Mouse (Mus musculus): Measurements from ENCODE around the gene Hnrnpll. TPM values are rescaled to one million over a fixed set of nuclear protein-coding genes. Genes with fewer than 3 reads are reported as not detected.

Hnrnpll gene
- polyA plus RNA-seq, 1 experiment from 2014 or later, result 65.6 TPM

DNA sequence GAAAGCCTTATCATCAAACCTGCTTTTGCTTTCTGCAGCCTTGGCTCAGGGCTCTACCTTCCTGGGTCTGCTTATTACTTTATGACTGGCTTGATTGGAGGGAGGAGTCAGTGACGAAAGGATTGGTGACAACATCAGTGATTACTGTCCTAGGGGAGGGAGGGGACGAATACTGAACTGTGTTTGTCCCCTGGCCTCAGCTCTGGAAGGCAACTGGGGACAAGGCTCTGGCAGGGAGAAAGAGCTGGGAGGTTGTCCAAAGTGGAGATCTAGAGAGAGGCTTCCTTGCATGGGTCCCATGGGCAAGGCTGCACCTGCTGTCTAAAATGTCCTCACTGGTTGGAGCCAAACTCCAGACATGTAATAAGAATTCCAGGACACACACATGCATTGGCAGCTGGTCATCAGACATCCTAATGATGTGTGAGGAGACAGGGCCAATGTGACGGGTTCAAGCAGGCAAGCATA lies 59.7 kb downstream of the Hnrnpll start:
- WGBS, result 78% methylated on average over 3 of the region's 3 CpGs
- Histone ChIP-seq H3K27me3 (ENCODE audit: control insufficient read depth, insufficient read depth, low read length) (no peaks in the 10 kb centered on the region), H3K9ac (replicated peaks; ENCODE audit: low read depth, low read length) (no peak overlapping the region), H3K27ac (ENCODE audit: low read length) (no peak overlapping the region), H3K36me3 (ENCODE audit: control insufficient read depth, insufficient read depth, low read length) (no peaks in the 10 kb centered on the region), H3K9me3 (ENCODE audit: control insufficient read depth, low read depth, low read length) (no peaks in the 10 kb centered on the region), H3K4me3 (ENCODE audit: low read depth, low read length) (no peak overlapping the region), H3K4me1 (ENCODE audit: control insufficient read depth, insufficient read depth, low read length) (no peaks in the 10 kb centered on the region), H3K4me2 (replicated peaks; ENCODE audit: low read depth, low read length) (no peak overlapping the region)
- no peak for ATAC-seq (ENCODE audit: insufficient number of reproducible peaks, insufficient read depth, low FRiP score, low read depth)

GRCm38 (mm10) chr17:79999631-80000030 lies 62.5 kb downstream of the Hnrnpll start:
- Histone ChIP-seq H3K9ac (replicated peaks; ENCODE audit: low read depth, low read length) (no peak overlapping the region), H3K36me3 (ENCODE audit: control insufficient read depth, insufficient read depth, low read length) (no peaks in the 10 kb centered on the region), H3K9me3 (ENCODE audit: control insufficient read depth, low read depth, low read length) (no peaks in the 10 kb centered on the region), H3K27ac (ENCODE audit: low read length) (no peak overlapping the region), H3K4me2 (replicated peaks; ENCODE audit: low read depth, low read length) (no peak overlapping the region), H3K27me3 (ENCODE audit: control insufficient read depth, insufficient read depth, low read length) (no peaks in the 10 kb centered on the region), H3K4me1 (ENCODE audit: control insufficient read depth, insufficient read depth, low read length) (no peaks in the 10 kb centered on the region), H3K4me3 (ENCODE audit: low read depth, low read length) (no peak overlapping the region)
- no peak for ATAC-seq (ENCODE audit: insufficient number of reproducible peaks, insufficient read depth, low FRiP score, low read depth)
- 92% methylated on average over 14 of the region's 14 CpGs for WGBS

- WGBS, result 69% methylated on average over 5 of the region's 5 CpGs
- no peak overlapping the region for H3K4me3 ChIP-seq (ENCODE audit: low read depth, low read length)
- no peaks in the 10 kb centered on the region for H3K4me1 ChIP-seq (ENCODE audit: control insufficient read depth, insufficient read depth, low read length)
- H3K4me2 ChIP-seq (replicated peaks; ENCODE audit: low read depth, low read length), result no peak overlapping the region
- no peaks in the 10 kb centered on the region for H3K9me3 ChIP-seq (ENCODE audit: control insufficient read depth, low read depth, low read length)
- no peaks in the 10 kb centered on the region for H3K27me3 ChIP-seq (ENCODE audit: control insufficient read depth, insufficient read depth, low read length)
- H3K36me3 ChIP-seq (ENCODE audit: control insufficient read depth, insufficient read depth, low read length), result no peaks in the 10 kb centered on the region
- no peak overlapping the region for H3K27ac ChIP-seq (ENCODE audit: low read length)
- ATAC-seq (ENCODE audit: insufficient number of reproducible peaks, insufficient read depth, low FRiP score, low read depth), result no peak
- no peak overlapping the region for H3K9ac ChIP-seq (replicated peaks; ENCODE audit: low read depth, low read length)
Measured at GRCm38 (mm10) chr17:79998986-79999385, 63.1 kb downstream of the Hnrnpll start.

DNA sequence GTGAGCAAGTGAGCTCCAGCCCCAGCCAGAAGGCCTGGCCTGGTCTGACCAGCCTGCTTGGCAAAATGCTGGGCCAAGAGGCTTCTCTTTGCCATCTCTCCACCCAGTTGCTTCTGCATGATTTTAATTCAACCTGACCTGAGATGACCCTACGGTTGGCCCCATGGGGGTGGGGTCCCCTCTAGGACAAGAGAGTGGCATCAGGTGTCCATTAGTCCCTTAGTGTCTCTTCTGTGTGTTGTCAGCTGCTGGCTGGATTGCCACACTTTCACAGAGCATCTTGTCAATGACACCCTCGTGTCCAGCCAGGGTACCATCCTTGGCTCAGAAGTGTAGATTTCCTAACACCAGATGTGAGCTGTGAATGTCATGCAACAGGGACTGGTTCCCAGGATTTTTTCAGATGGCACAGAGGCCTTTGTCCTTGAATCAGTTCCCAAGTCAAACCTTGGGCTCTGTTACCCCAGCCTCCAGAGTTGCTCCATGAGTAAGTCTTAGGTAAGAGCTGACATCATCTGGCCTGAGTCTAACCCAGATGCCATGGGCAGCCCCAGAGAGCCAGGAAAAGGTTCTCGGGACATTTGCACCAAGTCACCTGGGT lies 66.9 kb downstream of the Hnrnpll start:
- H3K4me1 ChIP-seq (ENCODE audit: control insufficient read depth, insufficient read depth, low read length), result no peaks in the 10 kb centered on the region
- ATAC-seq (ENCODE audit: insufficient number of reproducible peaks, insufficient read depth, low FRiP score, low read depth), result no peak
- no peak overlapping the region for H3K4me2 ChIP-seq (replicated peaks; ENCODE audit: low read depth, low read length)
- WGBS, result 88% methylated on average over 3 of the region's 3 CpGs
- no peak overlapping the region for H3K4me3 ChIP-seq (ENCODE audit: low read depth, low read length)
- H3K27me3 ChIP-seq (ENCODE audit: control insufficient read depth, insufficient read depth, low read length), result no peaks in the 10 kb centered on the region
- no peak overlapping the region for H3K27ac ChIP-seq (ENCODE audit: low read length)
- no peaks in the 10 kb centered on the region for H3K36me3 ChIP-seq (ENCODE audit: control insufficient read depth, insufficient read depth, low read length)
- H3K9ac ChIP-seq (replicated peaks; ENCODE audit: low read depth, low read length), result no peak overlapping the region
- no peaks in the 10 kb centered on the region for H3K9me3 ChIP-seq (ENCODE audit: control insufficient read depth, low read depth, low read length)

DNA sequence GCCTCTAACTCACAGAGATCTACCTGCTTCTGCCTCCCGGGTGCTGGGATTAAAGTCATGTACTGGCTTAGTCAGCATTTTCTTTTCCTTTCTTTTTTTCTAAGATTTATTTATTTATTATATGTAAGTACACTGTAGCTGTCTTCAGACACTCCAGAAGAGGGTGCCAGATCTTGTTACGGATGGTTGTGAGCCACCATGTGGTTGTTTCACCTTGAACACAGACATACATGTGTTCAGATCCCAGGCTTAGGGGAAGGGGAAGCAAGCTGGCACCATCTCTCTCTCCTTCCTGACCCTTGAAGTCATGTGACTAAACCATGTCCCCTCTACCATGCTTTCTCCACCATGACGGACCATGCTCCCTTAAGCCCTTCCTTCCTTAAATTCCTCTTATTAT lies 70.0 kb downstream of the Hnrnpll start:
- no peak overlapping the region for H3K9ac ChIP-seq (replicated peaks; ENCODE audit: low read depth, low read length)
- 88% methylated on average over 3 of the region's 3 CpGs for WGBS
- no peak for ATAC-seq (ENCODE audit: insufficient number of reproducible peaks, insufficient read depth, low FRiP score, low read depth)

GRCm38 (mm10) chr17:79991166-79991958 lies 70.8 kb downstream of the Hnrnpll start:
- Histone ChIP-seq H3K9ac (replicated peaks; ENCODE audit: low read depth, low read length) (no peak overlapping the region), H3K4me1 (ENCODE audit: control insufficient read depth, insufficient read depth, low read length) (no peaks in the 10 kb centered on the region), H3K4me3 (ENCODE audit: low read depth, low read length) (no peak overlapping the region), H3K36me3 (ENCODE audit: control insufficient read depth, insufficient read depth, low read length) (no peaks in the 10 kb centered on the region), H3K9me3 (ENCODE audit: control insufficient read depth, low read depth, low read length) (no peaks in the 10 kb centered on the region), H3K27ac (ENCODE audit: low read length) (no peak overlapping the region), H3K4me2 (replicated peaks; ENCODE audit: low read depth, low read length) (no peak overlapping the region), H3K27me3 (ENCODE audit: control insufficient read depth, insufficient read depth, low read length) (no peaks in the 10 kb centered on the region)
- ATAC-seq (ENCODE audit: insufficient number of reproducible peaks, insufficient read depth, low FRiP score, low read depth), result no peak
- WGBS, result 72% methylated on average over 12 of the region's 12 CpGs

More for the DNA sequence above, 70.0 kb downstream of the Hnrnpll start:
- no peak overlapping the region for H3K4me2 ChIP-seq (replicated peaks; ENCODE audit: low read depth, low read length)
- no peaks in the 10 kb centered on the region for H3K9me3 ChIP-seq (ENCODE audit: control insufficient read depth, low read depth, low read length)
- no peak overlapping the region for H3K27ac ChIP-seq (ENCODE audit: low read length)
- no peaks in the 10 kb centered on the region for H3K36me3 ChIP-seq (ENCODE audit: control insufficient read depth, insufficient read depth, low read length)
- H3K27me3 ChIP-seq (ENCODE audit: control insufficient read depth, insufficient read depth, low read length), result no peaks in the 10 kb centered on the region
- H3K4me3 ChIP-seq (ENCODE audit: low read depth, low read length), result no peak overlapping the region
- H3K4me1 ChIP-seq (ENCODE audit: control insufficient read depth, insufficient read depth, low read length), result no peaks in the 10 kb centered on the region

DNA sequence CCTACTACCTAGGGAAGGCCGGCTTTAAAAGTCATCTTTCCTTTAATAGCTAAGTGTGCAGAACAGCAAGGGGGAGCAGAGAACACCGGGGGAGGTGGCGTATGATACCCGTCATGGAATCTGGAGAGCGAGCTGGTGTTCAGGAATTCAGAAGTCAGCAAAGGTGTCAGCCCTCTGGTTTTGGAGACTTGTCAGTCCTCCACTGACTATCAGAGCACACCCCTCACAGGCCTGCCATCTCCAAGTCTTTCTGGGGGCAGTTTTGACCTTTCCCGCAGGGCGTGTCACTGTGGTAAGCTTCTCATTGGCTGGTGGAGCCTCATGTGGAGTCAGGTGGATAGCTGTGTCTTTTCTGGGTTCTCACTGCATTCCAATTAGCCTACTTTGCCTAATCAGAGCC lies 72.0 kb downstream of the Hnrnpll start:
- Histone ChIP-seq H3K4me1 (ENCODE audit: control insufficient read depth, insufficient read depth, low read length) (no peaks in the 10 kb centered on the region), H3K36me3 (ENCODE audit: control insufficient read depth, insufficient read depth, low read length) (no peaks in the 10 kb centered on the region), H3K4me2 (replicated peaks; ENCODE audit: low read depth, low read length) (no peak overlapping the region), H3K4me3 (ENCODE audit: low read depth, low read length) (no peak overlapping the region), H3K9me3 (ENCODE audit: control insufficient read depth, low read depth, low read length) (no peaks in the 10 kb centered on the region), H3K27ac (ENCODE audit: low read length) (no peak overlapping the region), H3K9ac (replicated peaks; ENCODE audit: low read depth, low read length) (no peak overlapping the region), H3K27me3 (ENCODE audit: control insufficient read depth, insufficient read depth, low read length) (no peaks in the 10 kb centered on the region)
- ATAC-seq (ENCODE audit: insufficient number of reproducible peaks, insufficient read depth, low FRiP score, low read depth), result no peak
- 81% methylated on average over 7 of the region's 7 CpGs for WGBS

GRCm38 (mm10) chr17:79984450-79984849 lies 77.7 kb downstream of the Hnrnpll start:
- H3K4me1 ChIP-seq (ENCODE audit: control insufficient read depth, insufficient read depth, low read length), result peaks cover 16% of the 10 kb centered on the region; the same call in 1 of the 2 replicates
- no peak overlapping the region for H3K27ac ChIP-seq (ENCODE audit: low read length)
- 95% methylated on average over 7 of the region's 7 CpGs for WGBS
- ATAC-seq (ENCODE audit: insufficient number of reproducible peaks, insufficient read depth, low FRiP score, low read depth), result no peak
- H3K9me3 ChIP-seq (ENCODE audit: control insufficient read depth, low read depth, low read length), result no peaks in the 10 kb centered on the region
- no peak overlapping the region for H3K4me3 ChIP-seq (ENCODE audit: low read depth, low read length)
- H3K9ac ChIP-seq (replicated peaks; ENCODE audit: low read depth, low read length), result no peak overlapping the region
- H3K4me2 ChIP-seq (replicated peaks; ENCODE audit: low read depth, low read length), result no peak overlapping the region
- H3K27me3 ChIP-seq (ENCODE audit: control insufficient read depth, insufficient read depth, low read length), result no peaks in the 10 kb centered on the region
- H3K36me3 ChIP-seq (ENCODE audit: control insufficient read depth, insufficient read depth, low read length), result no peaks in the 10 kb centered on the region
